Mouse (Mus musculus): ENCODE measurements around the gene Gm14698. TPM values are rescaled to one million over a fixed set of nuclear protein-coding genes. Genes with fewer than 3 reads are reported as not detected.

The Gm14698 gene
- polyA plus RNA-seq (2021; fragmentation: Nextera tagmentation), result 0.36 and 0.60 TPM in 2 replicates
- long read RNA-seq, experiment 1, result 0 reads
- long read RNA-seq, experiment 2, result 0 reads

DNA sequence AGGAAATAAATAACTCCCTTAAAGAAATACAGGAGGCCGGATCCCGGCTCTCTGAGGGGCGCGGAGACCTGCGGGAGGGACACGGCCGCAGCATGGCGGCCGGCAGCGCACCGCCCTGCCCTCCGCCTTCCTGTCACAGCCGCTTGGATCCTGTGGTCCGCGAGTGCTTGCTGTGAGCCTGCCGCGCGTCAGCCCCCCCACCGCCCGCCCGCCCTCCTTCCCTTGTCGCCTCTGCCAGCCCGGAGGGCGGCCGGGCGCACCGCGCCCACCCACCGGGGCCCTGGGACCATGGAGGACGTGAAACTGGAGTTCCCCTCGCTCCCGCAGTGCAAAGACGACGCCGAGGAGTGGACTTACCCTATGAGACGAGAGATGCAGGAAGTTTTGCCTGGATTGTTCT is at the start of gene Gm14698:
Gene Gm14698 (plus strand): TSS at position 35 of the 400 bp plus-strand sequence.

Other genes with a start within 250 kb of the Gm14698 start
- 12.6 and 17.2 TPM in 2 replicates for gene Fmr1, start 142.6 kb upstream of the Gm14698 start, polyA plus RNA-seq (2021; fragmentation: Nextera tagmentation)
- not detected in 2 replicates for gene Fmr1nb, start 59.3 kb upstream of the Gm14698 start, polyA plus RNA-seq (2021; fragmentation: Nextera tagmentation)
- not detected in 2 replicates for gene Gm6812, start 72.0 kb downstream of the Gm14698 start, polyA plus RNA-seq (2021; fragmentation: Nextera tagmentation)

All from left cerebral cortex, adult 6 months (tissue).